Mouse (Mus musculus) hindbrain, embryonic 16.5 days (tissue): ENCODE measurements around the gene Shisa2. TPM values are rescaled to one million over a fixed set of nuclear protein-coding genes. Genes with fewer than 3 reads are reported as not detected.

Source experiments
- ATAC-seq: fragments of 200-750 bp; cut with Nextera tagmentation; 2 replicates; pipeline ENCODE4 v1.8.0; 2017; ENCODE audit warnings: moderate TSS enrichment, moderate library complexity
- H3K27ac ChIP-seq: fragments of 300-500 bp; sonication (generic); 2 replicates; pipeline ENCODE4 v1.5.1; 2014; ENCODE audit warnings: low read depth, mild to moderate bottlenecking, control low read depth, low read length, moderate library complexity
- H3K27me3 ChIP-seq: fragments of 300-500 bp; sonication (generic); replicated peaks from 2 replicates; pipeline ENCODE4 v1.6.1; 2014; ENCODE audit warnings: low read length; ENCODE audit not compliant: control insufficient read depth, insufficient read depth
- H3K36me3 ChIP-seq: fragments of 300-500 bp; sonication (generic); 2 replicates; pipeline ENCODE4 v1.6.1; 2014; ENCODE audit warnings: mild to moderate bottlenecking, low read length, moderate library complexity, mixed read lengths; ENCODE audit not compliant: control insufficient read depth, insufficient read depth
- H3K4me1 ChIP-seq: fragments of 300-500 bp; sonication (generic); 2 replicates; pipeline ENCODE4 v1.6.1; 2014; ENCODE audit warnings: low read depth, low read length; ENCODE audit not compliant: control insufficient read depth, insufficient read depth
- H3K4me2 ChIP-seq: fragments of 300-500 bp; sonication (generic); 2 replicates; pipeline ENCODE4 v1.6.1; 2014; ENCODE audit warnings: mild to moderate bottlenecking, low read length, control low read depth, moderate library complexity
- H3K4me3 ChIP-seq: fragments of 300-500 bp; sonication (generic); 2 replicates; pipeline ENCODE4 v1.5.1; 2014; ENCODE audit warnings: mild to moderate bottlenecking, low read length, control low read depth, moderate library complexity
- H3K9ac ChIP-seq: fragments of 300-500 bp; sonication (generic); 2 replicates; pipeline ENCODE4 v1.6.1; 2014; ENCODE audit warnings: low read depth, mild to moderate bottlenecking, control low read depth, low read length, moderate library complexity
- H3K9me3 ChIP-seq: fragments of 300-500 bp; sonication (generic); 2 replicates; pipeline ENCODE4 v1.6.1; 2014; ENCODE audit warnings: mild to moderate bottlenecking, low read length, moderate library complexity; ENCODE audit not compliant: control insufficient read depth
- WGBS: fragments of 180-500 bp; shearing (Covaris S2); extraction: QIAGEN DNeasy Blood & Tissue Kit; methylation state at CpG from one replicate; pipeline ENCODE4 v1.1.7; 2014; 5-methylcytosine and 5-hydroxymethylcytosine counted together
- polyA plus RNA-seq: library from polyadenylated mRNA; unstranded; fragments of >200 nt; fragmentation: Nextera tagmentation; extraction: Ambion mirVana; gene quantifications from 2 replicates; pipeline ENCODE4 v1.2.1, GENCODE M21; 2015

The Shisa2 gene
- 3.0 and 4.9 TPM in 2 replicates for polyA plus RNA-seq

GRCm38 (mm10) chr14:59625158-59625805 lies at the start of gene Shisa2:
Gene Shisa2 (plus strand): TSS chr14:59625308.
- 0% methylated on average over 64 of the region's 65 CpGs for WGBS
- ATAC-seq, result peak; percentile 93

GRCm38 (mm10) chr14:59576385-59576784 lies 48.7 kb upstream of the Shisa2 start:
- no peaks in the 10 kb centered on the region for H3K27me3 ChIP-seq
- H3K4me2 ChIP-seq, result no peak overlapping the region
- no peak overlapping the region for H3K4me3 ChIP-seq
- no peak overlapping the region for H3K27ac ChIP-seq
- H3K9ac ChIP-seq, result no peak overlapping the region
- no peaks in the 10 kb centered on the region for H3K4me1 ChIP-seq
- peaks cover 11% of the 10 kb centered on the region; the same call in 1 of the 2 replicates for H3K36me3 ChIP-seq
- WGBS, result 95% methylated on average over 5 of the region's 5 CpGs
- no peaks in the 10 kb centered on the region for H3K9me3 ChIP-seq
- no peak for ATAC-seq

More at GRCm38 (mm10) chr14:59625158-59625805, at the start of gene Shisa2:
- Histone ChIP-seq H3K27ac (peak within 1 kb of the TSS; percentile 70), H3K4me2 (peak within 1 kb of the TSS; percentile 85), H3K9ac (peak within 1 kb of the TSS; percentile 72), H3K27me3 (peaks cover 10% of the 10 kb centered on the region), H3K4me1 (peaks cover 21% of the 10 kb centered on the region), H3K36me3 (peaks cover 4% of the 10 kb centered on the region), H3K4me3 (peak within 1 kb of the TSS; percentile 68), H3K9me3 (no peaks in the 10 kb centered on the region)

- no peak overlapping the region for H3K27ac ChIP-seq
- 71% methylated on average over 1 of the region's 1 CpGs for WGBS
- no peaks in the 10 kb centered on the region for H3K4me1 ChIP-seq
- H3K27me3 ChIP-seq, result no peaks in the 10 kb centered on the region
- peaks cover 35% of the 10 kb centered on the region for H3K36me3 ChIP-seq
- H3K9ac ChIP-seq, result no peak overlapping the region
- no peak overlapping the region for H3K4me3 ChIP-seq
- ATAC-seq, result no peak
- no peaks in the 10 kb centered on the region for H3K9me3 ChIP-seq
- H3K4me2 ChIP-seq, result no peak overlapping the region
Observed at GRCm38 (mm10) chr14:59590614-59591013, 34.5 kb upstream of the Shisa2 start.

GRCm38 (mm10) chr14:59591901-59592300 lies 33.2 kb upstream of the Shisa2 start:
- H3K4me1 ChIP-seq, result peaks cover 5% of the 10 kb centered on the region
- H3K4me2 ChIP-seq, result no peak overlapping the region
- H3K27ac ChIP-seq, result no peak overlapping the region
- WGBS, result 75% methylated on average over 8 of the region's 8 CpGs
- peaks cover 25% of the 10 kb centered on the region for H3K36me3 ChIP-seq
- H3K9me3 ChIP-seq, result no peaks in the 10 kb centered on the region
- no peaks in the 10 kb centered on the region for H3K27me3 ChIP-seq
- H3K9ac ChIP-seq, result no peak overlapping the region
- no peak for ATAC-seq
- H3K4me3 ChIP-seq, result no peak overlapping the region

- Histone ChIP-seq H3K36me3 (peaks cover 25% of the 10 kb centered on the region), H3K9me3 (no peaks in the 10 kb centered on the region), H3K4me1 (peaks cover 8% of the 10 kb centered on the region), H3K9ac (no peak overlapping the region), H3K4me3 (no peak overlapping the region), H3K27ac (no peak overlapping the region), H3K27me3 (no peaks in the 10 kb centered on the region), H3K4me2 (no peak overlapping the region)
- whole genome bisulfite sequencing, result 97% methylated on average over 3 of the region's 3 CpGs
- ATAC-seq, result no peak
Observed at GRCm38 (mm10) chr14:59592593-59592992, 32.5 kb upstream of the Shisa2 start.

- Histone ChIP-seq H3K36me3 (peaks cover 10% of the 10 kb centered on the region), H3K27ac (no peak overlapping the region), H3K4me2 (no peak overlapping the region), H3K9me3 (no peaks in the 10 kb centered on the region), H3K27me3 (no peaks in the 10 kb centered on the region), H3K4me3 (no peak overlapping the region), H3K4me1 (peaks cover 8% of the 10 kb centered on the region), H3K9ac (no peak overlapping the region)
- 94% methylated on average over 3 of the region's 3 CpGs for WGBS
- no peak for ATAC-seq
Observed at GRCm38 (mm10) chr14:59594988-59595387, 30.1 kb upstream of the Shisa2 start.

GRCm38 (mm10) chr14:59597398-59598259 lies 27.5 kb upstream of the Shisa2 start, which contains the start of gene Cdadc1:
Gene Cdadc1 (minus strand): TSS chr14:59597959.
- Histone ChIP-seq H3K4me2 (peak within 1 kb of the TSS; percentile 96), H3K9me3 (no peaks in the 10 kb centered on the region), H3K27ac (peak within 1 kb of the TSS; percentile 79), H3K36me3 (0 out of 2 replicates have a peak, but pooled peaks cover 2% of the 10 kb centered on the region), H3K27me3 (no peaks in the 10 kb centered on the region), H3K9ac (peak within 1 kb of the TSS; percentile 92), H3K4me3 (peak within 1 kb of the TSS; percentile 95), H3K4me1 (peaks cover 8% of the 10 kb centered on the region)
- ATAC-seq, result peak; percentile 95
- 0% methylated on average over 38 of the region's 48 CpGs for WGBS

GRCm38 (mm10) chr14:59598260-59598627 lies 26.9 kb upstream of the Shisa2 start:
- Histone ChIP-seq H3K4me2 (peak overlapping the region; percentile 75), H3K4me1 (peaks cover 8% of the 10 kb centered on the region), H3K27me3 (no peaks in the 10 kb centered on the region), H3K4me3 (peak overlapping the region; percentile 95), H3K27ac (peak overlapping the region; percentile 79), H3K9me3 (no peaks in the 10 kb centered on the region), H3K9ac (peak overlapping the region; percentile 92), H3K36me3 (no peaks in the 10 kb centered on the region)
- 3% methylated on average over 8 of the region's 8 CpGs for WGBS
- peak; percentile 55 for ATAC-seq

GRCm38 (mm10) chr14:59604002-59604645 lies 21.0 kb upstream of the Shisa2 start:
- Histone ChIP-seq H3K4me1 (no peaks in the 10 kb centered on the region), H3K9me3 (no peaks in the 10 kb centered on the region), H3K9ac (no peak overlapping the region), H3K36me3 (no peaks in the 10 kb centered on the region), H3K27ac (no peak overlapping the region), H3K27me3 (no peaks in the 10 kb centered on the region), H3K4me3 (no peak overlapping the region), H3K4me2 (no peak overlapping the region)
- 72% methylated on average over 5 of the region's 5 CpGs for WGBS
- ATAC-seq, result no peak
